Mouse (Mus musculus) liver, postnatal 0 days (tissue): ENCODE measurements at regions not wholly inside any gene's neighbourhood (a gene's known extent, or its start where the extent isn't known, plus 50 kb on each side); places are given as distances from the start of the nearest gene placed in this dataset.

Experiments used
- CTCF ChIP-seq: sonication (generic); IDR thresholded peaks from 2 replicates; pipeline ENCODE4 v1.5.1; 2016; ENCODE audit warnings: antibody characterized with exemption, low read depth
- EP300 ChIP-seq: IDR thresholded peaks from 2 replicates; pipeline ENCODE4 v1.6.1; 2016; ENCODE audit warnings: antibody characterized with exemption, low read depth, mild to moderate bottlenecking

GRCm38 (mm10) chr13:50966826-50967225 is 133.9 kb upstream of the Spin1 start:
- no peak for TF ChIP-seq CTCF
- no peak for TF ChIP-seq EP300
